Mouse (Mus musculus): Measurements from ENCODE around the gene Gsdmc4. TPM values are rescaled to one million over a fixed set of nuclear protein-coding genes. Genes with fewer than 3 reads are reported as not detected.
"Not testable (repeated sequence)": the region's sequence is repeated elsewhere in the genome, so short reads cannot be mapped to it uniquely, and the experiment has no call there.

Gene Gsdmc4
- polyA plus RNA-seq, 1 experiment from 2014 or later = 0.08 TPM

DNA sequence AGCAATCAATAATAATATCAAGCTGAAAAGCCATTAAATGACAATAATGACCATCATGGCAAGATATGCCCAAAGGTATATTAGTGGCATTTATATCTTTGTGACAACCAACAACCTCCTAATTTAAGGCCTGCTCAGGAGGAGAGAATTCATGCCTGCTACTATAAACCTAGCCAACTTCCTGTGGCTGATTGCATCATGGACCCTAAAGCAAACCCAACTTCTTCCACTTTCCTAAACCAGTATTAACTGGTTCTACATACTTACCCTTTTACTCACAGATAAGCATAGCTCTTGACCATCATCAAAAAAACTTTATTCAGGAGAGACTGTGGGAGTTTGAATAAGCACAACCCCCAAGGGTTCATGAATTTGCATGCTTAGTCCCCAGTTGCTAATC, 35.9 kb downstream of the Gsdmc4 start:
- not testable (repeated sequence) for ATAC-seq; H3K4me3 ChIP-seq (ENCODE audit: low read length); H3K9me3 ChIP-seq (ENCODE audit: control insufficient read depth, low read length); H3K9ac ChIP-seq (ENCODE audit: low read depth, low read length); H3K4me1 ChIP-seq (ENCODE audit: control insufficient read depth, insufficient read depth, low read depth, low read length); H3K36me3 ChIP-seq (ENCODE audit: control insufficient read depth, insufficient read depth, low read length); H3K27ac ChIP-seq (ENCODE audit: low read depth, low read length); H3K4me2 ChIP-seq (ENCODE audit: low read length); H3K27me3 ChIP-seq (replicated peaks; ENCODE audit: control insufficient read depth, insufficient read depth, low read length)

DNA sequence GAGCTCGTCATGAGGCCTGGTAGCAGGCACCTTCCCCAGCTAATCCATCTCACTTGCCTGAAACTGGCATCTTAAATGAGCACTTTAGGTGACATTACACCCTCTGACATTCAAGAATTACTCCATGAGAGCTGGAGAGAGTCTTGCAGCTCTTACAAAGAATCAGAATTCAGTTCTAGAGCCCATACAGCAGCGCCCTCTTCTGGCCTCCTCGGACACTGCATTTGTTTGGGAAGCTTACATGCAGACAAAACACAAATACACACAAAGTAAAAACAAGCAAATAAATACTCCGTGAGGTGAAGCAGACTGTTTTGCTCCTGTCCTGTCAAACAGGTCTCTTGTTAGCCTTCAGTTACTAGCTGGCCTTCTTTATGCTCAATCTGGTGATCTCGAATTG, 50.1 kb downstream of the Gsdmc4 start:
- not testable (repeated sequence) for H3K27me3 ChIP-seq (replicated peaks; ENCODE audit: control insufficient read depth, insufficient read depth, low read length); H3K36me3 ChIP-seq (ENCODE audit: control insufficient read depth, insufficient read depth, low read length); H3K4me1 ChIP-seq (ENCODE audit: control insufficient read depth, insufficient read depth, low read depth, low read length); H3K4me3 ChIP-seq (ENCODE audit: low read length); ATAC-seq; H3K9ac ChIP-seq (ENCODE audit: low read depth, low read length); H3K4me2 ChIP-seq (ENCODE audit: low read length); H3K9me3 ChIP-seq (ENCODE audit: control insufficient read depth, low read length); H3K27ac ChIP-seq (ENCODE audit: low read depth, low read length)
- 51% methylated on average over 5 of the region's 5 CpGs for WGBS

Other genes starting within 250 kb of the Gsdmc4 start
- gene Gsdmc2, start 67.1 kb downstream of the Gsdmc4 start, polyA plus RNA-seq (2015; fragmentation: Nextera tagmentation; extraction: Ambion mirVana) = not detected in 2 replicates
- not detected in 2 replicates for gene Gsdmc3, start 33.7 kb downstream of the Gsdmc4 start, polyA plus RNA-seq (2015; fragmentation: Nextera tagmentation; extraction: Ambion mirVana)
- gene Fam49b, start 148.2 kb upstream of the Gsdmc4 start, polyA plus RNA-seq (2015; fragmentation: Nextera tagmentation; extraction: Ambion mirVana) = 123 and 127 TPM in 2 replicates